Mouse (Mus musculus) lung, postnatal 0 days (tissue): ENCODE data around the gene Ywhag.

Experiments used
- CTCF ChIP-seq: IDR thresholded peaks from 2 replicates; pipeline ENCODE4 v1.5.1; 2016; ENCODE audit warnings: antibody characterized with exemption, mild to moderate bottlenecking
- EP300 ChIP-seq: IDR thresholded peaks from 2 replicates; pipeline ENCODE4 v1.6.1; 2016; ENCODE audit warnings: antibody characterized with exemption, mild to moderate bottlenecking, control low read depth

- TF ChIP-seq CTCF (no peak; the same call in 1 of the 2 replicates), EP300 (peak; percentile 76; the same call in 1 of the 2 replicates)
Observed at GRCm38 (mm10) chr5:135957207-135957974, 23.0 kb upstream of the Ywhag start.
